Mouse (Mus musculus): ENCODE results near the gene Shbg. TPM values are rescaled to one million over a fixed set of nuclear protein-coding genes. Genes with fewer than 3 reads are reported as not detected.

Shbg gene
- polyA plus RNA-seq, 1 experiment from 2014 or later, result not detected

DNA sequence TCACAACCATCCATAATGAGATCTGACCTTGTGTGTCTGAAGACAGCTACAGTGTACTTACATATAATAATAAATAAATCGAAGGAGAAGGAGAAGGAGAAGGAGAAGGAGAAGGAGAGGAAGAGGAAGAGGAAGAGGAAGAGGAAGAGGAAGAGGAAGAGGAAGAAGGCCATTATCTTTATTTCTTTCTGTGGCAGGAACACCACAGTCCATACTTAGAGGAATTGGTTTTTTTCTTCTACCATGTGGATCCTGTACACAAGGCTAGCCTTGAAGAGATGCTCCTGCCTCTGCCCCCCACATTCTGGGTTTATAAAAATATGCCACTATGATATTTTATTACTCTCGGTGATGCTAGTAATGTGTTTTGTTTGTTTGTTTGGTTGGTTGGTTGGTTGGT, 10.9 kb downstream of the Shbg start:
- ATAC-seq (ENCODE audit: insufficient number of reproducible peaks, low FRiP score, low TSS enrichment, low read depth), result no peak
- H3K27ac ChIP-seq (replicated peaks; ENCODE audit: low read depth, low read length), result no peak overlapping the region
- H3K36me3 ChIP-seq (ENCODE audit: control insufficient read depth, insufficient read depth, low read length), result no peaks in the 10 kb centered on the region
- H3K4me2 ChIP-seq (ENCODE audit: low read depth, severe bottlenecking), result no peak overlapping the region
- no peaks in the 10 kb centered on the region for H3K9me3 ChIP-seq (ENCODE audit: control insufficient read depth, low read length)
- peaks cover 11% of the 10 kb centered on the region; the same call in 1 of the 2 replicates for H3K27me3 ChIP-seq (ENCODE audit: control insufficient read depth, insufficient read depth, low read length)
- WGBS, result 77% methylated on average over 2 of the region's 2 CpGs
- H3K4me1 ChIP-seq (ENCODE audit: control insufficient read depth, insufficient read depth, low read length), result peaks cover 7% of the 10 kb centered on the region
- H3K9ac ChIP-seq (ENCODE audit: low read length), result no peak overlapping the region
- H3K4me3 ChIP-seq (ENCODE audit: low read depth, low read length), result no peak overlapping the region
- DNase-seq (ENCODE audit: low spot score), result no peak

GRCm38 (mm10) chr11:69606491-69606795, 11.3 kb downstream of the Shbg start:
- Histone ChIP-seq H3K4me3 (ENCODE audit: low read depth, low read length) (peak overlapping the region; percentile 44; the same call in 1 of the 2 replicates), H3K27me3 (ENCODE audit: control insufficient read depth, insufficient read depth, low read length) (peaks cover 11% of the 10 kb centered on the region; the same call in 1 of the 2 replicates), H3K4me1 (ENCODE audit: control insufficient read depth, insufficient read depth, low read length) (peaks cover 7% of the 10 kb centered on the region), H3K9ac (ENCODE audit: low read length) (no peak overlapping the region), H3K36me3 (ENCODE audit: control insufficient read depth, insufficient read depth, low read length) (no peaks in the 10 kb centered on the region), H3K9me3 (ENCODE audit: control insufficient read depth, low read length) (no peaks in the 10 kb centered on the region), H3K27ac (replicated peaks; ENCODE audit: low read depth, low read length) (no peak overlapping the region), H3K4me2 (ENCODE audit: low read depth, severe bottlenecking) (peak overlapping the region; percentile 99)
- 51% methylated on average over 2 of the region's 2 CpGs for WGBS
- no peak for DNase-seq (ENCODE audit: low spot score)
- ATAC-seq (ENCODE audit: insufficient number of reproducible peaks, low FRiP score, low TSS enrichment, low read depth), result no peak

DNA sequence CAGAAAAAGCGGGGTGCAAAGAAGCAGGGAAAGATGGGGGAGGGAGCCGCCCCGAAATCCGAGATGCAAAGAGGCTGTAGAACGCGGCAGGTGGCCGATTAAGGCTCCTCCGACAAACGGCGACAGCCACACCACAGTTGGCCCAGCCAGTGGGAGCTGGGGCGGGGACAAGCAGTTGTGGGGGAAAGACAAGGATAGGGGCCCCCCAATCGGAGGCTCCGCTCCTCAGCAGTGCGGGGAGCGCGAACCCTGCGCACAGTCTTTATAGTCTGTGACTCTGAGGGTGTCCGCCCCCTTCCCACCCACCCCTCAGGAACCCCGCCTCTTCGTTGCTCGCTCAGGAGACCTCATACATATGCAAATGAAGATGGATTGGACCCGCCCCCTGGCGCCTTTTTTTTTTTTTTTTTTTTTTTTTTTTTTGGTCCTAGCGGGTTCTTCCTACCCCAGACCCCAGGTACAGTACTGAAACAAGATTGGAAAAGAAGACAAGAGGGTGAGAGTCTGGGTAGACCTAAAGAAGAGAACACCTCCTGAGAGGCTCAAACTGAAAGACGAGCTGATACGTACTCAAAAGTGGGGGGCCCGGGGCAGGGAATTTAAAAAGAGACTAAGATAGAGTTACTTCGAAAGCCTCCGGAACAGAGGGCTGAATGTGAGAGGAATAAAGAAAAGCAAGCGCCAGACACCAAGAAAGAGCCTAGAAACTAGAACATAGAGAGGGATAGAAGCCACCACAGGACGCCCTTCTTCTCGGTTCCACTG, 11.8 kb downstream of the Shbg start, which contains the start of gene Atp1b2:
TSS of gene Atp1b2 (minus strand) at position 217 of the 765 bp plus-strand sequence.
- H3K27ac ChIP-seq (replicated peaks; ENCODE audit: low read depth, low read length), result no peak within 1 kb of the TSS
- WGBS, result 2% methylated on average over 32 of the region's 32 CpGs
- DNase-seq (ENCODE audit: low spot score), result peak; percentile 75
- H3K36me3 ChIP-seq (ENCODE audit: control insufficient read depth, insufficient read depth, low read length), result no peaks in the 10 kb centered on the region
- H3K4me2 ChIP-seq (ENCODE audit: low read depth, severe bottlenecking), result peak within 1 kb of the TSS; percentile 99
- H3K4me1 ChIP-seq (ENCODE audit: control insufficient read depth, insufficient read depth, low read length), result peaks cover 7% of the 10 kb centered on the region
- ATAC-seq (ENCODE audit: insufficient number of reproducible peaks, low FRiP score, low TSS enrichment, low read depth), result peak; percentile 70
- no peaks in the 10 kb centered on the region for H3K9me3 ChIP-seq (ENCODE audit: control insufficient read depth, low read length)
- H3K27me3 ChIP-seq (ENCODE audit: control insufficient read depth, insufficient read depth, low read length), result peaks cover 11% of the 10 kb centered on the region; the same call in 1 of the 2 replicates
- H3K9ac ChIP-seq (ENCODE audit: low read length), result peak within 1 kb of the TSS; percentile 67
- H3K4me3 ChIP-seq (ENCODE audit: low read depth, low read length), result peak within 1 kb of the TSS; percentile 44

- ATAC-seq (ENCODE audit: insufficient number of reproducible peaks, low FRiP score, low TSS enrichment, low read depth), result 0 out of 2 replicates have a peak, but pooled peaks have one; percentile 11
- no peak overlapping the region for H3K27ac ChIP-seq (replicated peaks; ENCODE audit: low read depth, low read length)
- H3K36me3 ChIP-seq (ENCODE audit: control insufficient read depth, insufficient read depth, low read length), result no peaks in the 10 kb centered on the region
- no peaks in the 10 kb centered on the region for H3K9me3 ChIP-seq (ENCODE audit: control insufficient read depth, low read length)
- WGBS, result under 1% methylated on average over 61 of the region's 73 CpGs
- H3K27me3 ChIP-seq (ENCODE audit: control insufficient read depth, insufficient read depth, low read length), result peaks cover 11% of the 10 kb centered on the region; the same call in 1 of the 2 replicates
- peak overlapping the region; percentile 44 for H3K4me3 ChIP-seq (ENCODE audit: low read depth, low read length)
- peak; percentile 43 for DNase-seq (ENCODE audit: low spot score)
- H3K4me2 ChIP-seq (ENCODE audit: low read depth, severe bottlenecking), result peak overlapping the region; percentile 99
- H3K9ac ChIP-seq (ENCODE audit: low read length), result peak overlapping the region; percentile 67
- H3K4me1 ChIP-seq (ENCODE audit: control insufficient read depth, insufficient read depth, low read length), result peaks cover 15% of the 10 kb centered on the region
Measured at GRCm38 (mm10) chr11:69604795-69605664, 12.7 kb downstream of the Shbg start.

GRCm38 (mm10) chr11:69604347-69604746, 13.4 kb downstream of the Shbg start:
- Histone ChIP-seq H3K4me2 (ENCODE audit: low read depth, severe bottlenecking) (peak overlapping the region; percentile 99), H3K4me1 (ENCODE audit: control insufficient read depth, insufficient read depth, low read length) (peaks cover 21% of the 10 kb centered on the region), H3K4me3 (ENCODE audit: low read depth, low read length) (peak overlapping the region; percentile 44), H3K9me3 (ENCODE audit: control insufficient read depth, low read length) (no peaks in the 10 kb centered on the region), H3K9ac (ENCODE audit: low read length) (no peak overlapping the region; the same call in 1 of the 2 replicates), H3K36me3 (ENCODE audit: control insufficient read depth, insufficient read depth, low read length) (no peaks in the 10 kb centered on the region), H3K27me3 (ENCODE audit: control insufficient read depth, insufficient read depth, low read length) (peaks cover 11% of the 10 kb centered on the region; the same call in 1 of the 2 replicates), H3K27ac (replicated peaks; ENCODE audit: low read depth, low read length) (no peak overlapping the region)
- ATAC-seq (ENCODE audit: insufficient number of reproducible peaks, low FRiP score, low TSS enrichment, low read depth) (no peak), DNase-seq (ENCODE audit: low spot score) (no peak)
- WGBS, result 68% methylated on average over 3 of the region's 3 CpGs

GRCm38 (mm10) chr11:69603516-69603915, 14.2 kb downstream of the Shbg start:
- Histone ChIP-seq H3K9me3 (ENCODE audit: control insufficient read depth, low read length) (no peaks in the 10 kb centered on the region), H3K36me3 (ENCODE audit: control insufficient read depth, insufficient read depth, low read length) (no peaks in the 10 kb centered on the region), H3K9ac (ENCODE audit: low read length) (no peak overlapping the region), H3K4me2 (ENCODE audit: low read depth, severe bottlenecking) (no peak overlapping the region), H3K4me3 (ENCODE audit: low read depth, low read length) (no peak overlapping the region), H3K27me3 (ENCODE audit: control insufficient read depth, insufficient read depth, low read length) (peaks cover 11% of the 10 kb centered on the region; the same call in 1 of the 2 replicates), H3K27ac (replicated peaks; ENCODE audit: low read depth, low read length) (no peak overlapping the region), H3K4me1 (ENCODE audit: control insufficient read depth, insufficient read depth, low read length) (peaks cover 23% of the 10 kb centered on the region)
- WGBS, result 84% methylated on average over 8 of the region's 8 CpGs
- DNase-seq (ENCODE audit: low spot score) (no peak), ATAC-seq (ENCODE audit: insufficient number of reproducible peaks, low FRiP score, low TSS enrichment, low read depth) (no peak)

- ATAC-seq (ENCODE audit: insufficient number of reproducible peaks, low FRiP score, low TSS enrichment, low read depth), result no peak
- Histone ChIP-seq H3K4me3 (ENCODE audit: low read depth, low read length) (no peak overlapping the region), H3K36me3 (ENCODE audit: control insufficient read depth, insufficient read depth, low read length) (no peaks in the 10 kb centered on the region), H3K27me3 (ENCODE audit: control insufficient read depth, insufficient read depth, low read length) (peaks cover 11% of the 10 kb centered on the region; the same call in 1 of the 2 replicates), H3K9me3 (ENCODE audit: control insufficient read depth, low read length) (no peaks in the 10 kb centered on the region), H3K4me2 (ENCODE audit: low read depth, severe bottlenecking) (no peak overlapping the region), H3K27ac (replicated peaks; ENCODE audit: low read depth, low read length) (no peak overlapping the region), H3K4me1 (ENCODE audit: control insufficient read depth, insufficient read depth, low read length) (peaks cover 23% of the 10 kb centered on the region), H3K9ac (ENCODE audit: low read length) (no peak overlapping the region)
- no peak for DNase-seq (ENCODE audit: low spot score)
- WGBS, result 91% methylated on average over 3 of the region's 3 CpGs
Measured at GRCm38 (mm10) chr11:69601768-69602167, 15.9 kb downstream of the Shbg start.

DNA sequence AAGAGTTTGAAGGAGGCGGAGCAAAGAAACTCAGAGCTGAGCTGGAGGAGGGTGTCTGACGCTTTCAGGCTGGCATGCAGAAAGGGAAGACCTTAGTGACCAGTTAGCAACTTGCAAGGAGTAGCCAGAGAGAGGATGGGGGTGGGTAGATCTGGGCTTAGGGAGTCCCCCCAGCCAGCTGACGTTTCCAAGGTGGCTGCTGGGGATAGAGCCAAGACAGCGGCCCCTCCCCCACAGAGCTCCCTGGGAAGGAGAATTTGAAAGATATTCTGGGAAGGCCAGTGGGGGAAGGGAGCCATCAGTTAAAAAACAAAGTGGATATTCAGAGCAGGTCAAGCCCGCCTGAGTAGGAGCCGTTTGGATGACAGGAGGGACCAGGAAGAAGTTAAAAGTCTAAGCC, 17.6 kb downstream of the Shbg start:
- Histone ChIP-seq H3K4me3 (ENCODE audit: low read depth, low read length) (no peak overlapping the region), H3K4me1 (ENCODE audit: control insufficient read depth, insufficient read depth, low read length) (peaks cover 23% of the 10 kb centered on the region), H3K27me3 (ENCODE audit: control insufficient read depth, insufficient read depth, low read length) (peaks cover 7% of the 10 kb centered on the region; the same call in 1 of the 2 replicates), H3K27ac (replicated peaks; ENCODE audit: low read depth, low read length) (no peak overlapping the region), H3K9ac (ENCODE audit: low read length) (peak overlapping the region; percentile 30; the same call in 1 of the 2 replicates), H3K4me2 (ENCODE audit: low read depth, severe bottlenecking) (peak overlapping the region; percentile 31; the same call in 1 of the 2 replicates), H3K9me3 (ENCODE audit: control insufficient read depth, low read length) (no peaks in the 10 kb centered on the region), H3K36me3 (ENCODE audit: control insufficient read depth, insufficient read depth, low read length) (no peaks in the 10 kb centered on the region)
- no peak for ATAC-seq (ENCODE audit: insufficient number of reproducible peaks, low FRiP score, low TSS enrichment, low read depth)
- peak; percentile 63 for DNase-seq (ENCODE audit: low spot score)
- 16% methylated on average over 6 of the region's 6 CpGs for WGBS

All from limb, embryonic 11.5 days (tissue).